Mouse (Mus musculus) CD4-positive helper T cell, adult 2 months (primary cell): ENCODE results near the gene Gm13102.
"Not testable (repeated sequence)": the region's sequence is repeated elsewhere in the genome, so short reads cannot be mapped to it uniquely, and the experiment has no call there.

Source experiments
- DNase-seq: peaks from one replicate; pipeline ENCODE4 v3.0.0-alpha.2; 2012; ENCODE audit warnings: low read depth, missing footprints, low spot score

Gene Gm13102

GRCm38 (mm10) chr4:144106174-144106573 lies at the start of gene Gm13102:
Gm13102 (plus strand) TSS chr4:144106474.
- not testable (repeated sequence) for DNase-seq

GRCm38 (mm10) chr4:144058826-144059225 lies 47.4 kb upstream of the Gm13102 start, which contains the start of gene Pramel4:
Pramel4 (plus strand) TSS chr4:144059126.
- DNase-seq: not testable (repeated sequence)
